Mouse (Mus musculus): ENCODE measurements around the gene Dync1li2. TPM values are rescaled to one million over a fixed set of nuclear protein-coding genes. Genes with fewer than 3 reads are reported as not detected.

The Dync1li2 gene
- total and polyA plus RNA-seq, 3 experiments, result 20.2 to 107 (median 86.8) TPM

DNA sequence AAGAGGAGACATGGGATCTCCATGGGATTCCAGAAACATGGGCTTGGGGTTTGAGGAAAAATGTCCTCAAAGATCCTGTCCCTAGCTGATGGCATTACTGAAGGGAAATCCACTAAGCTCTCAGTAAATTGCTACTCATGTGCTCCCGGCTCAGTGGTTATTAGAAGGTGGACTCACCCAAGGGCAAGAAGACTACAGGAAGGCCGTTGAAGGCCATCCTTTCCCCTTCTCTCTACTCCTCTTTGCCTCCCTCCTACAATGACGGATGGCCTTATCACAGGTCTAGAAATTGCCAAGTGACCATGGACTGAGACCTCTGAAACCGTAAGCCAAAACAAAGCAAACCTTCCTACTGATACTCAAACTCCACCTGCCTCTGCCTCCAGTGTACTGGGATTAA is 6.3 kb downstream of the Dync1li2 start:
- no peak overlapping the region for H3K4me3 ChIP-seq
- H3K4me1 ChIP-seq (ENCODE audit: control insufficient read depth, insufficient read depth, low read length), result peaks cover 17% of the 10 kb centered on the region
- H3K27me3 ChIP-seq (ENCODE audit: control insufficient read depth, insufficient read depth, low read length), result no peaks in the 10 kb centered on the region
- 60% methylated on average over 4 of the region's 4 CpGs for WGBS
- peaks cover 23% of the 10 kb centered on the region for H3K36me3 ChIP-seq (ENCODE audit: control insufficient read depth, insufficient read depth, low read length)
- TF ChIP-seq EP300 (IDR thresholded peaks at IDR 0.05; ENCODE audit: insufficient read depth, low read depth, low read length) (no peak), CTCF (IDR thresholded peaks at IDR 0.05) (no peak), POLR2A (IDR thresholded peaks at IDR 0.05; ENCODE audit: insufficient read depth, low read depth, low read length) (no peak)
- H3K27ac ChIP-seq, result peak overlapping the region; percentile 87
- no peak for DNase-seq
- peaks cover 5% of the 10 kb centered on the region for H3K79me2 ChIP-seq (replicated peaks; ENCODE audit: control insufficient read depth, insufficient read depth, low read length)
- no peak overlapping the region for H3K9ac ChIP-seq (ENCODE audit: low read depth, low read length)
- intact Hi-C loops (cut with DNase I), result no loop called here

DNA sequence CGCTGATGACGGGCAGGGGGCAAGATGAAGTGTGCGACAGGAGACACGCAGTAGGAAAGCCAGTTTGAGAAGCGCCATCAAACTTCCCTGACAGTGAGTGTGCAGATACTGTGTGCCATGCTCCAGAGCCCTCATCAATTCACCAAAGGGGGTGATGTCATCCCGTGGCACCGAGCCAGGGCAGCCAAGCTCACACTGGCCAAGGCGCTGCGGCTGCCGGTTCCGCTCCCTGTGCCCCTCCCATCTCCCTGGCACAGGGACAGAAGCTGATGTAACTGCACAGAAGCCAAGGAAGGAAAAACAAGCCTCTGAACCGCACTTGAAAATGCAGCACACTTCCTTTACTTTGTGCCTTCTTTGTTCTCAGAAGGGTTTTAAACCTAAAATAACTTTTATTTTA is 6.8 kb downstream of the Dync1li2 start:
- H3K36me3 ChIP-seq (ENCODE audit: control insufficient read depth, insufficient read depth, low read length), result peaks cover 23% of the 10 kb centered on the region
- intact Hi-C loops (cut with DNase I), result no loop called here
- peak; percentile 97 to 99 for DNase-seq
- no peaks in the 10 kb centered on the region for H3K27me3 ChIP-seq (ENCODE audit: control insufficient read depth, insufficient read depth, low read length)
- peak overlapping the region; percentile 44 for H3K9ac ChIP-seq (ENCODE audit: low read depth, low read length)
- peaks cover 4% of the 10 kb centered on the region for H3K79me2 ChIP-seq (replicated peaks; ENCODE audit: control insufficient read depth, insufficient read depth, low read length)
- peaks cover 13% of the 10 kb centered on the region for H3K4me1 ChIP-seq (ENCODE audit: control insufficient read depth, insufficient read depth, low read length)
- H3K4me3 ChIP-seq, result no peak overlapping the region
- TF ChIP-seq EP300 (IDR thresholded peaks at IDR 0.05; ENCODE audit: insufficient read depth, low read depth, low read length), result peak; percentile 81
- peak; percentile 48; the same call in 1 of the 2 replicates for TF ChIP-seq POLR2A (IDR thresholded peaks at IDR 0.05; ENCODE audit: insufficient read depth, low read depth, low read length)
- no peak for TF ChIP-seq CTCF (IDR thresholded peaks at IDR 0.05)
- H3K27ac ChIP-seq, result peak overlapping the region; percentile 87
- WGBS, result 2% methylated on average over 12 of the region's 12 CpGs

DNA sequence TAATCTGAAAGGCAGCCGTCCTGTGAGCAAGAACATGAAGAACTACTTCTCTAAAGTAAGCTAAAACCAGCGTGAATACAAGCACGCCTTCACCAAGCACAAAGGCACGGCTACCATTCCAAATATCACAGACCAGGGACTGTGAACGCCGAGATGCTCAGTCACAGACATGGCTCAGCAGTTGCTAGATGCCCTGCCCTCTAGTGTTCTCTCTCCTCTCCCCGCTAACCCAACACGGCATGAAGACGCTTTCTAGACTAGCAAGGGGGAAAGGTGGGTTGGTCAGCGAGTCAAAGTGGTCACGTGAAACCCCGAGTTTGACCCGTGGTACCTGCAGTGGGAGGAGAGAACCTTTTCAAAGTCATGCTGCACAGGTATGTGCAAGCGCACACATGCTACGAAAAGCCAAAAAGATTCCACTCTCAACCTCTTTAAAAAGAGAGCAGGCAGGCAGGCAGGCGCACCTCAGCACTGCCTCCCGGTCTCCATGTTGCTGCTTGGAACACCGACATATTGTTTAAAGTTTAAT is 8.0 kb downstream of the Dync1li2 start:
- DNase-seq, result no peak
- WGBS, result 79% methylated on average over 18 of the region's 18 CpGs
- Histone ChIP-seq H3K27ac (no peak overlapping the region), H3K4me3 (no peak overlapping the region), H3K36me3 (ENCODE audit: control insufficient read depth, insufficient read depth, low read length) (peaks cover 20% of the 10 kb centered on the region), H3K9ac (ENCODE audit: low read depth, low read length) (no peak overlapping the region), H3K4me1 (ENCODE audit: control insufficient read depth, insufficient read depth, low read length) (peaks cover 13% of the 10 kb centered on the region), H3K27me3 (ENCODE audit: control insufficient read depth, insufficient read depth, low read length) (no peaks in the 10 kb centered on the region), H3K79me2 (replicated peaks; ENCODE audit: control insufficient read depth, insufficient read depth, low read length) (peaks cover 4% of the 10 kb centered on the region)
- intact Hi-C loops (cut with DNase I), result loop anchor here (2.0 kb wide), 1 partner anchor 90 kb away; no protein-coding TSS in a partner anchor
- TF ChIP-seq POLR2A (IDR thresholded peaks at IDR 0.05; ENCODE audit: insufficient read depth, low read depth, low read length), result no peak
- no peak for TF ChIP-seq EP300 (IDR thresholded peaks at IDR 0.05; ENCODE audit: insufficient read depth, low read depth, low read length)
- no peak for TF ChIP-seq CTCF (IDR thresholded peaks at IDR 0.05)

DNA sequence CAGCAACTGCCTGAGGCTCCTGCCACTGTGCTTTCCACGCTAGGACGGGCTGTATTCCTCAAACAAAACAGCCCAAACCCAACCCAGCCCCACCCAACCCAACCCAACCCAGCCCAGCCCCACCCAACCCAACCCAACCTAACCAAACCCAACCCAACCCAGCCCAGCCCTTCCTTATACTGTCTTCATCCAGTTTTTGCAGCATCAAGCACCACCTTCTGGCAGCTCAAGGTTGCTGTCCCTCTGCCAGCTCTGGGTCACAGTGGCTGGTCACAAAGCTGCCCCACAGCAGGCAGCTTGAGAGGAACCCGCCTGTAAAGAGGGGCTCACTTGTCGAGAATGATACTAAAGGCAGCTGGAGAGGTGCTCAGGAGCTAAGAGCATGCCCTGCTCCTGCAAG is 8.6 kb downstream of the Dync1li2 start:
- no peak overlapping the region for H3K9ac ChIP-seq (ENCODE audit: low read depth, low read length)
- H3K27me3 ChIP-seq (ENCODE audit: control insufficient read depth, insufficient read depth, low read length), result no peaks in the 10 kb centered on the region
- TF ChIP-seq POLR2A (IDR thresholded peaks at IDR 0.05; ENCODE audit: insufficient read depth, low read depth, low read length) (no peak), CTCF (IDR thresholded peaks at IDR 0.05) (peak; percentile 33; the same call in 1 of the 2 replicates)
- H3K4me3 ChIP-seq, result no peak overlapping the region
- WGBS, result 62% methylated on average over 4 of the region's 4 CpGs
- peaks cover 4% of the 10 kb centered on the region for H3K79me2 ChIP-seq (replicated peaks; ENCODE audit: control insufficient read depth, insufficient read depth, low read length)
- peaks cover 13% of the 10 kb centered on the region for H3K4me1 ChIP-seq (ENCODE audit: control insufficient read depth, insufficient read depth, low read length)
- peak in 1 of 2 experiments; percentile 22 for DNase-seq
- intact Hi-C loops (cut with DNase I), result loop anchor here (2.0 kb wide), 1 partner anchor 89 kb away; no protein-coding TSS in a partner anchor
- peaks cover 20% of the 10 kb centered on the region for H3K36me3 ChIP-seq (ENCODE audit: control insufficient read depth, insufficient read depth, low read length)
- no peak overlapping the region for H3K27ac ChIP-seq

DNA sequence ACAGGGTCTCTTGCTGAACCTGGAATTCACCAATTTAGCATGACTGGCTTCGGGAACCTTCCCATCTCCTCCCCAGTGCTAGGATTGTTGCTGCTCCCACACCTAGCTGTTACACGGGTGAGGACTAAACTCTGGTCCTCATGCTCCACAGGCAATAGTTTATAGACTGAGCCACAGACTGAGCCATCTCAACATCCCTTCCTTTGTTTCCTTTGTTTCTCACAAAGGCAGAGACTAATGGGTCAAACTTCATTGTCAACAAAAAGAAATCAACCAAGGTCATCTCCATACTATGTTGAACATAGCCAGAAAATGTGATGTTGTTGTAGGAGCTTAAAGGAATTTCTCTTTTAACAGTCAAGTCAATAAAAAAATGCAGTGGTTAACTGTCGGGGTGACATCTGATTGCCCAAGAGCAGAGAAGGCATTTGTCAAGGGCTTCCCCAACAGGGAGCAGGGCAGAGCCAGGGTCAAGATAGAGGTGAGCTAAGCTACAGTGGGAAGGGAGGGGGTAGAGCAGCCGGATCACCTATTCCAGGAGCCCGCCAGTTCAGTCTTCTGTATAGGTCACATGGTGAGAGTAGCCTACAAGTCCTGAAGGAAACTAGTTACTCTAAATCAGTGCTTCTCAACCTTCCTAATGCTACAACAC is 9.5 kb downstream of the Dync1li2 start:
- intact Hi-C loops (cut with DNase I), result no loop called here
- H3K4me3 ChIP-seq, result no peak overlapping the region
- no peak overlapping the region for H3K27ac ChIP-seq
- no peak for DNase-seq
- peaks cover 20% of the 10 kb centered on the region for H3K36me3 ChIP-seq (ENCODE audit: control insufficient read depth, insufficient read depth, low read length)
- WGBS, result 71% methylated on average over 5 of the region's 5 CpGs
- no peak for TF ChIP-seq EP300 (IDR thresholded peaks at IDR 0.05; ENCODE audit: insufficient read depth, low read depth, low read length)
- TF ChIP-seq CTCF (IDR thresholded peaks at IDR 0.05), result no peak
- no peak for TF ChIP-seq POLR2A (IDR thresholded peaks at IDR 0.05; ENCODE audit: insufficient read depth, low read depth, low read length)
- peaks cover 4% of the 10 kb centered on the region for H3K79me2 ChIP-seq (replicated peaks; ENCODE audit: control insufficient read depth, insufficient read depth, low read length)
- no peak overlapping the region for H3K9ac ChIP-seq (ENCODE audit: low read depth, low read length)
- no peaks in the 10 kb centered on the region for H3K27me3 ChIP-seq (ENCODE audit: control insufficient read depth, insufficient read depth, low read length)
- H3K4me1 ChIP-seq (ENCODE audit: control insufficient read depth, insufficient read depth, low read length), result peaks cover 13% of the 10 kb centered on the region

DNA sequence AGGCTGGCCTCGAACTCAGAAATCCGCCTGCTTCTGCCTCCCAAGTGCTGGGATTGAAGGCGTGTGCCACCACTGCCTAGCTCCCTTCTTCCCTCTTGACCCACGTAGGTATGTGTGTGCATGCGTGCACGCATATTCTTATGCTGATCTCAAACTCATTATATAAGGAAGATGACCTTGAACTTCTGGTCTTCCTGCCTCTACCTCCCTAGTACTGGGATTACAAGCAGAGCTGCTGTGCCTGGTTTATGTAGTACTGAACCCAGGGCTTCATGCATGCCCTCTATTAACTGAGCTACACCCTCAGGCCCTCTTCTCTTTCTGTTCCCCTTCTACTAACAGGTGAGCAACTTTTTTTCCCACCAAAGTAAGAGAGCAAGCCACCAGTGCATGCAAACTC is 10.2 kb downstream of the Dync1li2 start:
- Histone ChIP-seq H3K4me1 (ENCODE audit: control insufficient read depth, insufficient read depth, low read length) (peaks cover 13% of the 10 kb centered on the region), H3K27ac (no peak overlapping the region), H3K36me3 (ENCODE audit: control insufficient read depth, insufficient read depth, low read length) (peaks cover 20% of the 10 kb centered on the region), H3K4me3 (no peak overlapping the region), H3K9ac (ENCODE audit: low read depth, low read length) (no peak overlapping the region), H3K79me2 (replicated peaks; ENCODE audit: control insufficient read depth, insufficient read depth, low read length) (peaks cover 4% of the 10 kb centered on the region), H3K27me3 (ENCODE audit: control insufficient read depth, insufficient read depth, low read length) (no peaks in the 10 kb centered on the region)
- DNase-seq, result no peak
- no peak for TF ChIP-seq CTCF (IDR thresholded peaks at IDR 0.05)
- 97% methylated on average over 6 of the region's 6 CpGs for WGBS
- intact Hi-C loops (cut with DNase I), result no loop called here
